Mouse (Mus musculus) lung, adult 2 months (tissue): ENCODE measurements around the gene Pcp2. TPM values are rescaled to one million over a fixed set of nuclear protein-coding genes. Genes with fewer than 3 reads are reported as not detected.

Experiments
- DNase-seq: peaks from one replicate; pipeline ENCODE4 v3.0.0; 2022
- H3K4me1 ChIP-seq: fragments of 200-500 bp; 2 replicates; pipeline ENCODE4 v1.6.1; 2011; ENCODE audit warnings: low read length; ENCODE audit not compliant: control insufficient read depth, insufficient read depth
- H3K4me3 ChIP-seq: fragments of 200-500 bp; replicated peaks from 2 replicates; pipeline ENCODE3; 2011; ENCODE audit warnings: low read depth, mild to moderate bottlenecking, control low read depth, low read length; ENCODE audit errors: extremely low read depth
- CTCF ChIP-seq: fragments of 200-500 bp; IDR thresholded peaks from 2 replicates; pipeline ENCODE4 v1.5.1; 2011; ENCODE audit warnings: mild to moderate bottlenecking, low read length, control low read depth; ENCODE audit not compliant: insufficient read depth
- POLR2A ChIP-seq: fragments of 200-500 bp; IDR thresholded peaks from 2 replicates; pipeline ENCODE4 v1.6.1; 2011; ENCODE audit warnings: low read depth, mild to moderate bottlenecking, control low read depth, low read length, borderline replicate concordance; ENCODE audit errors: extremely low read depth
- WGBS: fragments of 180-500 bp; shearing (Covaris S2); methylation state at CpG from one replicate; pipeline ENCODE4 v1.1.7; 2018; 5-methylcytosine and 5-hydroxymethylcytosine counted together
- polyA plus RNA-seq: library from polyadenylated mRNA; depleted of rRNA; stranded (reverse); fragments of >200 nt; gene quantifications from 2 replicates; pipeline ENCODE4 v1.2.3, GENCODE M21; 2012

The Pcp2 gene
- polyA plus RNA-seq, 1 experiment: not detected

DNA sequence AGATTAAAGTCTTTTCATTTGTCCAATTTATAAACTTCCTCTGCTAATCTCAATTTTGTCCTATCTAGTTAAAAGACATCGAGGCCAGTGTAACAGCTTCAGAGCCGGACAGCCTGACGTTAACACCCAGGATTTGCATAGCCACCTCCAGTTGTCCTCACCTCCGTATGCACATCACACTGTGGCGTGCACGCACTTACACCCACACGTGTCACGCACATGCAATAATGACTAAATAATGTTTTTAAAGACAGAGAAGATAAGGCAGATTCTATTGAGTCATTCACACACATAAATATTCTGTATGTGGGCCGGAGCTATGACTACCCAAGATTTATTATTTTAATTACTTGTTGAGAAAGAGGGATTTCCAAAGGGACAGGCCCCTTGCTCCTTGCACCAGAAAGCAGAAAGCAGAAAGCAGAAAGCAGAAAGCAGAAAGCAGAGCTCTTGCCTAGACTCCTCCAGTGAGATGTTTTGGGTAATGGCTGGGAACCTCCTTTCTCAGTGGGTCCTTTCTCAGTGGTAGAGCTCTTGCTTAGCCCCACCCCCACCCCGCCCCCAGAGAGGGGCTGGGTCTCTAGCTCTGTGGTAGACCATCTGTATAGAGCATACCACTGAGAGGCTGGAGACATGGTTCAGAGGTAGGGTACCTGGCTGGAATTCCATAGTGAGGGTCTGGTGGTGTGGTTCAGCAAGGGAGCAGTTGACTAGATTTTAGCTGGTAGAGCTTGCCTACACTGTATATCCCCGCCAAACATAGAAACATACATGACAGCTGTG lies 29.6 kb upstream of the Pcp2 start:
- DNase-seq: no peak
- Histone ChIP-seq H3K4me3 (no peak overlapping the region), H3K4me1 (no peaks in the 10 kb centered on the region)
- TF ChIP-seq POLR2A (no peak), CTCF (no peak)
- 64% methylated on average over 11 of the region's 11 CpGs for WGBS

DNA sequence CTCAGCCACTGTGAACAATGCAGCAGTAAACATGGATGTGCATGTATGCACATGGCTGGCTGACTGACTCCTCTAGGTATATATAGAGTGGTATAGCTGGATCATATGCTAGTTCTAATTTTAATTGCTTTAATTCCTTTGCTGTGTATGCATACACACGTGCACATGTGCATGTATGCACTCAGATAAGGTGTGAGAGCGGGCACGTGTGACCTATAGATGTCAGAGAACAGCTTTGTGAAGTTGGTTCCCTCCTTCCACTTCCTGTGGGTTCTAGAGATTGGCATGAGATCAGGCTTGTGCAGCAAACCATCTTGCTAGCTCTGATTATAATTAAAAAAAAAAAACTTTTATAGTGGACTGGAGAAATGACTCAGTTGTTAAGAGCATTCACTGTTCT lies 27.5 kb upstream of the Pcp2 start:
- no peak overlapping the region for H3K4me3 ChIP-seq
- no peak for DNase-seq
- no peaks in the 10 kb centered on the region for H3K4me1 ChIP-seq
- no peak for TF ChIP-seq POLR2A
- TF ChIP-seq CTCF: no peak
- WGBS: 56% methylated on average over 3 of the region's 3 CpGs

DNA sequence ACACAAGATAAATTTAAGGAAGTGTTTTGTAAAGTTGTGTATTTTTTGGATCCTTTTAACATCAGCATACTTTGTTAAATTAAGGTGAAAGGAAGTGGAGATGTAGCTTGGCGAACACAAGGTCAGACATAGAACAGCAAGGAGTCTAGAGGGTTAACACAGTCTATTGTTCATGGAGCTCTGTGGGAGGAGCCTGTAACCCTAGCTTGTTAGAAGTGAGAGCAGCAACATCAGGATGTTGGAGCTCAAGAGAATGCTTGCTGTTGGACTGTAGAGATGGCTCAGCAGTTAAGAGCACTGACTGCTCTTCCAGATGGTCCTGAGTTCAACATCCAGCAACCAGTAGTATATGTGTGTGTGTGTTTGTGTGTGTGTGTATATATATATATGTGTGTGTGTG lies 23.6 kb upstream of the Pcp2 start:
- H3K4me3 ChIP-seq: no peak overlapping the region
- no peak for DNase-seq
- WGBS: 29% methylated on average over 1 of the region's 1 CpGs
- no peaks in the 10 kb centered on the region for H3K4me1 ChIP-seq
- TF ChIP-seq POLR2A (no peak), CTCF (no peak)

DNA sequence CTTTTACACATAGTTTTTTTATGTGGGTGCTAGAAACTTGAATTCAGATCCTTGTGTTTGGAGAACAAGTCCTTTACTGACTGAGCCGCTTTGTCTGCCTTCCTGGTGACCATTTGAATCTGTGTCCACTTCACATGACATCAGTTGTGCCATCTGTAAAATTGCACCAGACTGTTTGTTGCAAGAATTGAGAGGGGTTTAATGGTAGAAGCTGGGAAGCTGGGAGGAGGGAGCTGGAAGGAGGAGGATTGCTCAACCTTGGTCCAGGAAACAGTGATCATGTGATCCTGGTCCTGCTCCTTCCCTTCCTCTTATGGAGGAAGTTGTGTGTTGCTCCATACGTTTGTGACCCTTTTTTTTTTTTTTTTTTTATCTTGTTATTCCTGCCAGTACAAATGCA lies 22.9 kb upstream of the Pcp2 start:
- DNase-seq: no peak
- TF ChIP-seq CTCF: no peak
- no peak for TF ChIP-seq POLR2A
- 55% methylated on average over 2 of the region's 2 CpGs for WGBS
- no peaks in the 10 kb centered on the region for H3K4me1 ChIP-seq
- H3K4me3 ChIP-seq: no peak overlapping the region

DNA sequence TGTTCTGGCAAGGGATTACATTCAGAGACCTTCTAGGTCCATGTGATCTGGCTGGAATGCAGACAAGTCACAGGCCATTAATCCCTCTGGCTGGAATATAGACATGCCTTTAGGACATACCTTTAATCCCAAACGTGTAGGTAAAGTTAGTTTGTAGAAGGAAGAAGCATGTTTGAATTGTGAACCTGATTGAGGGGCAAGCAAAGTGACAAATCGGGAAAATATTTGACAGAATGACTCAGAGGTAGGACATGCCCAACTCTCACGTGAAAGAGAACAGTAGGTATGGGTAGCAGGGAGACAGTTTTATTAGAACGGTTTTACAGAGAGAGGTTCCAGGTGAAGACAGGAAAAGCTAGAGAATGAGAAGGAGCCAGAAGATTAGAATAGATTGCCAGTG lies 22.2 kb upstream of the Pcp2 start:
- 66% methylated on average over 4 of the region's 4 CpGs for WGBS
- H3K4me1 ChIP-seq: no peaks in the 10 kb centered on the region
- no peak for DNase-seq
- H3K4me3 ChIP-seq: no peak overlapping the region
- TF ChIP-seq POLR2A: no peak
- no peak for TF ChIP-seq CTCF

DNA sequence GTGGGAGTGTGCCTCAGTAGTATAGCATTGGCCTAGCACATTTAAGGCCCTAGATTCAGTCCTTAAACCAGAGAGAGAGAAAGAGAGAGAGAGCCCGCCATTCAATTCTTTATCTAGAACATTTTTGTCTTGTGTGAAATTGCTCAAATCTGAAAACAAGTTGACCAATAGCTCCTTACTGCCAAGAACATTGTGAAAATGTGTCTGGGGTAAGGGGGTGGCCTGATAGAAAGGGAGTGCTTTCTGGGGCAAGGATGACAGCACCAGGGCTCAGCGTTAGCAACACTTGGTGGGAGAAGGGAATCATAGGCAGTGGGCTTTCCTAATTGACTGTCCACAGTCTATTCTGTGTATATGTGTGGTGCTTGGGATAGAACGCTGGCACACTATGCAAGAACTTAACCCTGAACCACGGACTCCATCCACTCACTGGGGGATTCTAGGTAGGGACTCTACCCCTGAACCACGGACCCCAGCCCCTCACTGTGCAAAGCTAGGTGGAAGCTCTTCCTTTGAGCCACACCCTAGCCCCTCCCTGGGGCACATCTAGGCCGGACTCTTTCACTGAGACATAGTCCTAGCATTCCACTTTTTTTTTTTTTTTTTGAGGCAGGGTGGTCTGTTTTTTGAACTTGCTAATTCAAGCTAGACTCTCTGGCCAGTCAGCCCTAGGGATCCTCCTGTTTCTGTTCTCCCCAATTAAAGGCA lies 21.6 kb upstream of the Pcp2 start:
- TF ChIP-seq CTCF (no peak), POLR2A (no peak)
- DNase-seq: no peak
- WGBS: 70% methylated on average over 6 of the region's 6 CpGs
- Histone ChIP-seq H3K4me3 (no peak overlapping the region), H3K4me1 (no peaks in the 10 kb centered on the region)

DNA sequence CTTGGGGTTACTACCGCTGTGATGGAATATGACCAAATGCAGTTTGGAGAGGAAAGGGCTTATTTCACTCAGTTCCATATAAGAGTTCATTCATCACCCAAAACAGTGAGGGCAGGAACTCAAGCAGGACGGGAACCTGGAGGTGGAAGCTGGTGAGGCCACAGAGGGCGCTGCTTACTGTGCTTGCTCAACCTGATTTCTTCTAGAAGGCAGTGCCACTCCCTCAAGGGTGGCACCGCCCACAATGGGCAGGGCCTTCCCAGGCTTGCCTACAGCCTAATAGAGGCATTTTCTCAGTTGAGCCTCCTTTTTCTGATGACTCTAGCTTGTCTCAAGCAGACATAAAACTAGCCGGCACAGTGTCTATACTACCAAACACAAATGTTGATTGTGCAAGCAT lies 20.5 kb upstream of the Pcp2 start:
- peak; percentile 58 for DNase-seq
- 18% methylated on average over 5 of the region's 5 CpGs for WGBS
- no peaks in the 10 kb centered on the region for H3K4me1 ChIP-seq
- no peak overlapping the region for H3K4me3 ChIP-seq
- TF ChIP-seq POLR2A (no peak), CTCF (peak; percentile 36; the same call in 1 of the 2 replicates)

DNA sequence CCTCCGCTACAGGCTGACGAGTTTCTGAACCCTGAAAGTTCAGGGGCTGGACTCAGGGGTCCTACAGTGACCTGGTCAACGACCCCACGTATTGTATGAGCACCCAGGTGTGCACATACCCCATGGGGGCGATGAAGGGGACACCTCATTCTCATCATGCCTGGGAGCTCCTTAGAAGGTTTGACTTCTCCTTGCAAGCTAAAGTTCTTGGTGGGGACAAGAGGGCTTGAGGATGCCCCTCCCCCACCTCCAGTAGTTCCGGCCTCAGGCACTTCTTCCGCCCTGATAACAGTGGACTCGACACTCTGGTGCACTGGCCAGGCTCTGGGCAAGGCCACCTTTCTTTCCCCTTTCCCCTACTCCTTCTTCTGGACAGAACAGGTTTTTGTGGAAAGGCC lies 6.1 kb upstream of the Pcp2 start:
- 9% methylated on average over 8 of the region's 8 CpGs for WGBS
- Histone ChIP-seq H3K4me3 (peak overlapping the region; percentile 81), H3K4me1 (no peaks in the 10 kb centered on the region)
- no peak for TF ChIP-seq POLR2A
- TF ChIP-seq CTCF: no peak
- peak; percentile 24 for DNase-seq

DNA sequence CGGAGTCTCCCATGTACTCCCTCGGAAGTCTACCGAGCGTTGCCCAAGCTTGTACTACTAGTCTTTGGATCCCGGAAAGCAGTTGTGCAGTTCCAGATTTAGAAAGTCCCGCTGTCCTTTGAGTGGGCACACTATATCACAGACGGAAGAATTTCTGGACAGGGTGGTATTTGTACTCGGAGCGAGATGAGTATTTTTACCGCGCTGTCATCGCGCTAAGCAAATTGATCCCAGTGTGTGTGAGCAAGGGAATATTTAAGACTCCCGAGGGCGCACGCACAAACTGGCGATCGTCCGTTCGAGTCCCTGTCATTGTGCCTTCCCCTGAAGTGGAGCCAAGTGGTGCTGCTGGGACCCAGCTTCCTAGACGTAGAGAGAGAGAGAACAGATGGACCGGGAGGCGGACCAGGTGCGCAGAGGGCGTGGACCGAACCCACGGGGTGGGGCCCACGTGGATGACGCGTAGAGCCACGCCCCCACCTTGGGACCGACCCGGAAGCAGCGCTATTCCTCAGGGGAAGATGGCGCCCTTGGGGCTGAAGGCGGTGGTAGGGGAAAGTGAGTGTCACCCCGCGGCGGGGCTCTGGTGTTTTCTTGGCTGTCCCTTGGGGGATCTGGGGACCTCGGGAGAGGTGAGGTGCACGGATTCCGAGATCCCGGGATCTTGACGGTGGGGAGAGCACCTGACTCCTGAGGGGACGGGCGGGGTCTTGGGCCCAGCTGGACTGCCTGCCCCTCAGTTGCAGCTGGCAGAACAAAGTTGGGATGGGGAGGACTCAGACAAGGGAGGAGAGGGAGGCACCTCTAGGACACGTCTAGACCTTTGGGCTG lies 5.5 kb upstream of the Pcp2 start, which contains the start of gene Stxbp2:
TSS of gene Stxbp2 (plus strand) at position 309 of the 831 bp plus-strand sequence.
- peak; percentile 79 for DNase-seq
- no peaks in the 10 kb centered on the region for H3K4me1 ChIP-seq
- 5% methylated on average over 47 of the region's 47 CpGs for WGBS
- peak within 1 kb of the TSS; percentile 81 for H3K4me3 ChIP-seq
- TF ChIP-seq CTCF (no peak), POLR2A (peak; percentile 64; the same call in 1 of the 2 replicates)
